Mouse (Mus musculus): ENCODE measurements at regions not wholly inside any gene's neighbourhood (a gene's known extent, or its start where the extent isn't known, plus 50 kb on each side); places are given as distances from the start of the nearest gene placed in this dataset.

DNA sequence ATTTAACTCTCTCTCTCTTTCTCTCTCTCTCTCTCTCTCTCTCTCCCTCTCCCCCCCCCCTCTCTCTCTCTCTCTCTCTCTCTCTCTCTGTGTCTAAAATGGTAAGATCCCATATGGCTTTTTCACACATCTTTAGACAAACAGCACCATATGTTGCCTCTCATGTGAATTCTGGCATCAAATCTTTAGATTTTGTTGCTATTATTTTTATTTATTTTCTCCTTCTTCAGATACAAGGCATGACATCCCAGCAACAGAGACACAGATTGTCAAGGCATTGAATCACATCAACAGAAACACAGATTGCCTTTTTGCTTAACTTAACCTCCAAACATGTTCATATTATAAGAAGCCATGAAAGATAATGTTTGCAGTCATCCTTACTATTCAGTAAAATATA lies 85.6 kb downstream of the Alg10b start:
- TF ChIP-seq E2F4 (IDR thresholded peaks at IDR 0.05; ENCODE audit: insufficient read depth) (no peak), POLR2A (IDR thresholded peaks at IDR 0.05; ENCODE audit: insufficient read length, low read depth) (no peak), POLR2AphosphoS2 (IDR thresholded peaks at IDR 0.05; ENCODE audit: insufficient read length, low read depth) (no peak), MYOD1 (IDR thresholded peaks at IDR 0.05; ENCODE audit: control insufficient read depth in 1 of 3, insufficient read length in 2 of 3, low read depth in 2 of 3) (no peak)

Measured in myocyte (in vitro differentiated cells).